Mouse (Mus musculus) bone marrow macrophage, adult 2 months (primary cell): Measurements from ENCODE around the gene Angptl7.

Experiments
- CTCF ChIP-seq: IDR thresholded peaks from 2 replicates; pipeline ENCODE4 v1.5.1; 2012; ENCODE audit warnings: low read depth, mild to moderate bottlenecking, low read length, moderate library complexity
- POLR2A ChIP-seq: IDR thresholded peaks from 2 replicates; pipeline ENCODE4 v1.6.1; 2012; ENCODE audit warnings: mild to moderate bottlenecking, low read depth, low read length, borderline replicate concordance

DNA sequence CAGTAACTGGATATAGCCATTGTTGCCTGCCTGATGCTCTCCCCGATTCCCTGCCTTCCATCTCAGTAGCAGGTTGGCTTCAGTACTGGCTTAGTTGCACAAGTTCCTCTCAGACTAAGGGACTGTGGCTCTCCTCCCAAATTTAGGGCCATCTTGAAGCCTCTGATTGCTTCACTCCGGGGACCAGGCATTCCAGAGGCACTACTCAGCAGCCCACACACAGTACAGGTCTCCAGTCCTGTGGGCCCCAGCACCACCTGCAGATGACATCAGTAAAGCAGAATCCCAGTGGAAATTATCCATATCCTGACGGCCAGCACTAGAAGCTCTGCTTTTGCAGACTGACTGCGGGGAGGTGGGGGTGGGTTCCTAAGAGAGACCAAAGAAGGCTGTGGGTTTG, 10.4 kb upstream of the Angptl7 start:
- TF ChIP-seq CTCF (no peak), POLR2A (no peak)
